Mouse (Mus musculus): ENCODE measurements around the gene Gen1.

- no peak for TF ChIP-seq TAL1 (IDR thresholded peaks at IDR 0.05; ENCODE audit: low read length)
- no peak for TF ChIP-seq GATA1 (IDR thresholded peaks at IDR 0.05; ENCODE audit: low read length)
These were observed 38.9 kb downstream of the Gen1 start for GRCm38 (mm10) chr12:11226529-11227268.
